Mouse (Mus musculus): ENCODE data around the gene Pde4a. TPM values are rescaled to one million over a fixed set of nuclear protein-coding genes. Genes with fewer than 3 reads are reported as not detected.
"Not testable (repeated sequence)": the region's sequence is repeated elsewhere in the genome, so short reads cannot be mapped to it uniquely, and the experiment has no call there.

Gene Pde4a
- total RNA-seq, 2 experiments from 2014 or later, result 101 to 106 TPM

- Histone ChIP-seq H3K27ac (no peak overlapping the region), H3K4me3 (no peak overlapping the region)
- TF ChIP-seq CTCF (IDR thresholded peaks at IDR 0.05), result no peak
- intact Hi-C loops (cut with DNase I), result loop anchor here (5.0 kb wide), 1 partner anchor 86 kb away; no protein-coding TSS in a partner anchor
- DNase-seq (ENCODE audit: extremely low spot score in 1 of 2, low spot score in 2 of 2), result no peak
Observed at GRCm38 (mm10) chr9:21251116-21251735, 85.7 kb downstream of the Pde4a start.

- H3K27ac ChIP-seq, result no peak overlapping the region
- H3K4me3 ChIP-seq, result no peak overlapping the region
- intact Hi-C loops (cut with DNase I), result loop anchor here (5.0 kb wide), 1 partner anchor 83 kb away; no protein-coding TSS in a partner anchor
- no peak for TF ChIP-seq CTCF (IDR thresholded peaks at IDR 0.05)
- no peak for DNase-seq (ENCODE audit: extremely low spot score in 1 of 2, low spot score in 2 of 2)
Observed at GRCm38 (mm10) chr9:21254690-21255089, 89.2 kb downstream of the Pde4a start.

GRCm38 (mm10) chr9:21256349-21256748 is 90.8 kb downstream of the Pde4a start:
- DNase-seq (ENCODE audit: extremely low spot score in 1 of 2, low spot score in 2 of 2); intact Hi-C loops (cut with DNase I); H3K27ac ChIP-seq; H3K4me3 ChIP-seq: not testable (repeated sequence)

- DNase-seq (ENCODE audit: extremely low spot score in 1 of 2, low spot score in 2 of 2), result no peak
- intact Hi-C loops (cut with DNase I), result no loop called here
- TF ChIP-seq CTCF (IDR thresholded peaks at IDR 0.05), result no peak
- H3K4me3 ChIP-seq, result no peak overlapping the region
- H3K27ac ChIP-seq, result no peak overlapping the region
Observed at GRCm38 (mm10) chr9:21260491-21261040, 95.1 kb downstream of the Pde4a start.

DNA sequence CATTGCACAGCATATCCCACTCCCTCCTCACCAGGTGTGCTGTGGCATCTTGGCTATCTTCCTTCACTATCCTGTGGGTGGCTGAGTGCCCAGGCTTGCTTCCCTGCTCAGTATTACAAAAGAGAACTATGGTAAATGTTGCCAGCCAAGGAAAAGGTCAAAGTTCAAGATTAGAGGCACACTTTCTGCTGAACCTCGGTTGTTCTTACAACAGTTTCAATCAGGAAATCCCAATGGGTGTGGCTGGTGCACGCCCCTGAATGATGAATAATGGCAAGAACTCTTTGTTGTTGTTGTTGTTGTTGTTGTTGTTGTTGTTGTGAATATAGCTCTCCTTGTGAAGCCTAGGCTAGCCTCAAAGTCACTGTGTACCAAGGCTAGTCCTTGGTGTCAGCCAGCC is 96.3 kb downstream of the Pde4a start:
- H3K4me3 ChIP-seq, result no peak overlapping the region
- TF ChIP-seq CTCF (IDR thresholded peaks at IDR 0.05), result no peak
- DNase-seq (ENCODE audit: extremely low spot score in 1 of 2, low spot score in 2 of 2), result no peak
- intact Hi-C loops (cut with DNase I), result no loop called here
- H3K27ac ChIP-seq, result no peak overlapping the region

Other genes starting within 250 kb of the Pde4a start
- gene Dnmt1, start 205.8 kb upstream of the Pde4a start, total RNA-seq (2021), result 10 to 100 TPM; 44.5 to 44.6 TPM
- gene S1pr2, start 188.9 kb upstream of the Pde4a start, total RNA-seq (2021), result 1 to 10 TPM; 3.2 to 4.4 TPM
- 10 to 100 TPM; 59.2 to 64.2 TPM for gene Mrpl4, start 163.0 kb upstream of the Pde4a start, total RNA-seq (2021)
- gene Icam1, start 149.7 kb upstream of the Pde4a start, total RNA-seq (2021), result 1 to 10 TPM; 2.0 to 3.6 TPM
- 1 to 10 TPM; 1.5 to 1.6 TPM for gene Icam4, start 136.3 kb upstream of the Pde4a start, total RNA-seq (2021)
- 100 to 1,000 TPM; 230 to 248 TPM for gene Icam5, start 133.6 kb upstream of the Pde4a start, total RNA-seq (2021)
- 1 to 10 TPM in 1 of 2 experiments, not detected in 1; 1.3 TPM for gene Zglp1, start 98.6 kb upstream of the Pde4a start, total RNA-seq (2021)
- 1 to 10 TPM; 1.7 to 3.2 TPM for gene Gm49373, start 92.6 kb upstream of the Pde4a start, total RNA-seq (2021)
- gene Fdx1l, start 92.1 kb upstream of the Pde4a start, total RNA-seq (2021), result 10 to 100 TPM; 62.4 to 64.3 TPM
- gene Gm38431, start 73.7 kb upstream of the Pde4a start, total RNA-seq (2021), result 1 to 10 TPM; 2.2 to 4.2 TPM
- 10 to 100 TPM; 28.0 to 29.0 TPM for gene Raver1, start 73.7 kb upstream of the Pde4a start, total RNA-seq (2021)
- gene Tyk2, start 34.5 kb upstream of the Pde4a start, total RNA-seq (2021), result 10 to 100 TPM; 13.2 to 14.6 TPM
- gene Cdc37, start 15.7 kb upstream of the Pde4a start, total RNA-seq (2021), result 100 to 1,000 TPM; 141 to 143 TPM
- gene Keap1, start 73.6 kb downstream of the Pde4a start, total RNA-seq (2021), result 10 to 100 TPM; 53.0 to 53.7 TPM
- 1 to 10 TPM; 6.8 to 8.3 TPM for gene S1pr5, start 82.7 kb downstream of the Pde4a start, total RNA-seq (2021)
- gene Atg4d, start 99.6 kb downstream of the Pde4a start, total RNA-seq (2021), result 10 to 100 TPM; 45.3 to 49.5 TPM
- 10 to 100 TPM; 43.3 to 46.1 TPM for gene Kri1, start 122.3 kb downstream of the Pde4a start, total RNA-seq (2021)
- 10 to 100 TPM; 47.9 to 54.6 TPM for gene Cdkn2d, start 125.7 kb downstream of the Pde4a start, total RNA-seq (2021)
- gene Ap1m2, start 146.6 kb downstream of the Pde4a start, total RNA-seq (2021), result 1 to 10 TPM; 1.2 to 2.4 TPM
- gene Slc44a2, start 155.0 kb downstream of the Pde4a start, total RNA-seq (2021), result 10 to 100 TPM; 47.5 to 53.6 TPM
- gene Ilf3, start 202.2 kb downstream of the Pde4a start, total RNA-seq (2021), result 10 to 100 TPM; 83.8 TPM
- 10 to 100 TPM; 26.2 to 35.7 TPM for gene Qtrt1, start 246.1 kb downstream of the Pde4a start, total RNA-seq (2021)

Data from left cerebral cortex, adult 2 months (tissue).